Mouse (Mus musculus) stomach, embryonic 15.5 days (tissue): Measurements from ENCODE around the gene Mgll. TPM values are rescaled to one million over a fixed set of nuclear protein-coding genes. Genes with fewer than 3 reads are reported as not detected.

ENCODE experiments used
- ATAC-seq: fragments of 200-750 bp; cut with Nextera tagmentation; 2 replicates; pipeline ENCODE4 v1.8.0; 2017; ENCODE audit warnings: low read depth, moderate number of reproducible peaks, moderate TSS enrichment; ENCODE audit not compliant: insufficient read depth, low FRiP score
- H3K27ac ChIP-seq: fragments of 300-500 bp; sonication (generic); 2 replicates; pipeline ENCODE4 v1.5.1; 2015; ENCODE audit warnings: mild to moderate bottlenecking, inconsistent platforms
- H3K27me3 ChIP-seq: fragments of 300-500 bp; sonication (generic); replicated peaks from 2 replicates; pipeline ENCODE4 v1.6.1; 2015; ENCODE audit warnings: inconsistent platforms
- H3K36me3 ChIP-seq: fragments of 300-500 bp; sonication (generic); 2 replicates; pipeline ENCODE4 v1.6.1; 2015; ENCODE audit warnings: inconsistent platforms
- H3K4me1 ChIP-seq: fragments of 300-500 bp; sonication (generic); 2 replicates; pipeline ENCODE4 v1.6.1; 2015; ENCODE audit warnings: inconsistent platforms
- H3K4me2 ChIP-seq: fragments of 300-500 bp; sonication (generic); 2 replicates; pipeline ENCODE4 v1.6.1; 2015; ENCODE audit warnings: mild to moderate bottlenecking, inconsistent platforms
- H3K4me3 ChIP-seq: fragments of 300-500 bp; sonication (generic); replicated peaks from 2 replicates; pipeline ENCODE4 v1.5.1; 2015; ENCODE audit warnings: inconsistent platforms
- H3K9ac ChIP-seq: fragments of 300-500 bp; sonication (generic); 2 replicates; pipeline ENCODE4 v1.6.1; 2015; ENCODE audit warnings: inconsistent platforms
- H3K9me3 ChIP-seq: fragments of 300-500 bp; sonication (generic); 2 replicates; pipeline ENCODE4 v1.6.1; 2016; ENCODE audit warnings: inconsistent platforms
- WGBS: fragments of 180-500 bp; shearing (Covaris S2); methylation state at CpG from one replicate; pipeline ENCODE4 v1.1.7; 2015; 5-methylcytosine and 5-hydroxymethylcytosine counted together
- polyA plus RNA-seq: library from polyadenylated mRNA; unstranded; fragments of >200 nt; fragmentation: Nextera tagmentation; extraction: Ambion mirVana; gene quantifications from 2 replicates; pipeline ENCODE4 v1.2.1, GENCODE M21; 2015

The Mgll gene
- polyA plus RNA-seq, 1 experiment from 2014 or later = 109 TPM

DNA sequence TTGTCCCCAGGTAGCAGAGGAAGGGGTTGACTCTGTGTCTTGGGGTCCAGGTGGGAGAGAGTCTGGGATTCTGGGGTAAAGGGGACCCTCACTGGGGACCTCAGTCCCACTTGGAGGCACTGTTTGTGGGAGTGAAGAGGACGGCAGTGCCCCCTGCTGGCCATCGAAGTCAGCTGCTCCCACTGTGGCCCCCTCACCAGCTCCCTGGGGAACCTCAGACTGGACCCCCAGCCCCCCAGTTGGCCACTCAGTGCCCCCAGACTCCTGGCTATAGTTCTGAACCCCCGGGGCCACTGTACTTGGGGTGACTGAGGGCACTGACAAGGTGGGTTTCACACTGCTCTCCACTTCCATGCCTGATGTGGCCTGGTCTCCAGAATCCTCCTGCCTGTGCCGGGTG, 125.1 kb downstream of the Mgll start:
- no peak for ATAC-seq
- H3K4me3 ChIP-seq = no peak overlapping the region
- H3K4me2 ChIP-seq = no peak overlapping the region
- no peak overlapping the region for H3K27ac ChIP-seq
- no peaks in the 10 kb centered on the region for H3K9me3 ChIP-seq
- no peak overlapping the region for H3K9ac ChIP-seq
- WGBS = 55% methylated on average over 4 of the region's 4 CpGs
- H3K4me1 ChIP-seq = no peaks in the 10 kb centered on the region
- no peaks in the 10 kb centered on the region for H3K36me3 ChIP-seq
- no peaks in the 10 kb centered on the region for H3K27me3 ChIP-seq

DNA sequence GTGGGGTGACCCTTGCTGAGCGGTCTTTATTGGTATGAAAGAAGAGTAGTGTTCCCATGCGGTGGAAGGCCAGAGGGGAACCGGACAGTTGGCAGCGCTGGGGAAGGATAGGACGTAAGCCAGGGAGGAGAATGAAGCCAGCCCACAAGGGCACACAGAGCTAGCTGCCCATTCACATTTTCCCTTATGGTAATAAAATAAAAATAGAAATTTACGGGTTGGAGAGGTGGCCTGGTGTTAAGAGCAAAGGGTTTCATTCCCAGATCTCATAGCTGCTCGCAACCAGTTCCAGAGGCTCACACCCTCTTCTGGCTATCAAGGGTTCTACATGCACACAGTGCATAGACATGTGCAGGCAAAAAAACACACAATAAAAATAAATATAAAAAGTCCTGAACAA, 125.8 kb downstream of the Mgll start:
- Histone ChIP-seq H3K4me3 (no peak overlapping the region), H3K9ac (no peak overlapping the region), H3K4me1 (no peaks in the 10 kb centered on the region), H3K27me3 (no peaks in the 10 kb centered on the region), H3K9me3 (no peaks in the 10 kb centered on the region), H3K36me3 (no peaks in the 10 kb centered on the region), H3K27ac (no peak overlapping the region), H3K4me2 (no peak overlapping the region)
- ATAC-seq = no peak
- 86% methylated on average over 7 of the region's 7 CpGs for WGBS

DNA sequence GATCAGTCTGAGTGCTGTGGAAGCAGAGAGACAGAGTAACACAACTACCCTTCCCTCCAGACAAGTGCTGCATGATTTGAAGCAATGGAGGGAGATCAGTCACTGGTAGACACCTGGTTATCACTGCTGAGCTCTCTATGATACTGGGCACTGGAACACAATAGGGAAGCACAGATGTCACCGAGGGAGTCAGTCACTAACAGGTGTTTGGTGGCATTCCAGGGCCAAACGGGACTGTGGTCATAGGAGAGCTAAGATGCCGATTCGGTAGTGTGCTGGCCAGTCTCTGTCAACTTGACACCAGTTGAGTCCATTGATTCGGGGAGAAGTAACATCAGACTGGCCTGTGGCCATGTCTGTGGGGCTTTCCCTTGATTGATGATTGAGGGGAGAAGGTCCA, 130.3 kb downstream of the Mgll start:
- Histone ChIP-seq H3K4me2 (no peak overlapping the region), H3K36me3 (no peaks in the 10 kb centered on the region), H3K27ac (no peak overlapping the region), H3K9ac (no peak overlapping the region), H3K9me3 (no peaks in the 10 kb centered on the region), H3K27me3 (no peaks in the 10 kb centered on the region), H3K4me3 (no peak overlapping the region), H3K4me1 (no peaks in the 10 kb centered on the region)
- 74% methylated on average over 5 of the region's 5 CpGs for WGBS
- no peak for ATAC-seq

DNA sequence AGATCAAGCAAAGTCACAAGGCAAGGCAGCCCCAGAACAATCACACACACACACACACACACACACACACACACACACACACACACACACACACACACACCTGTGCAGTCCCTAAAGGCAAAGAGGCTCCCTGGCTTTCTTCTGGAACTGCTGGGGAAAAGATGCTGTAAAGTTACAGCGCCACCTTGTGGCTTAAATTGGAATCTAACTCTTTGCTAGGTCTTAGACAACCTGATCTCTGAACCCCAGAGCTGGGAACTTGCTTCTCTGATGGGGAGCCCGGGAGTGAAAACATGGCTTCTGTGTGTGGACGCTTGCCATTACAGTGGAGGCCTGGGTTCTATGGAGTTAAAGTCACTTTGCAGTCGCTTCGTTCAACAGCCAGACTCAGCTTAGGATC, 131.4 kb downstream of the Mgll start:
- H3K36me3 ChIP-seq = no peaks in the 10 kb centered on the region
- H3K27ac ChIP-seq = no peak overlapping the region
- H3K4me3 ChIP-seq = no peak overlapping the region
- no peaks in the 10 kb centered on the region for H3K27me3 ChIP-seq
- no peak overlapping the region for H3K4me2 ChIP-seq
- WGBS = 19% methylated on average over 5 of the region's 5 CpGs
- H3K9me3 ChIP-seq = no peaks in the 10 kb centered on the region
- no peaks in the 10 kb centered on the region for H3K4me1 ChIP-seq
- no peak for ATAC-seq
- H3K9ac ChIP-seq = no peak overlapping the region

DNA sequence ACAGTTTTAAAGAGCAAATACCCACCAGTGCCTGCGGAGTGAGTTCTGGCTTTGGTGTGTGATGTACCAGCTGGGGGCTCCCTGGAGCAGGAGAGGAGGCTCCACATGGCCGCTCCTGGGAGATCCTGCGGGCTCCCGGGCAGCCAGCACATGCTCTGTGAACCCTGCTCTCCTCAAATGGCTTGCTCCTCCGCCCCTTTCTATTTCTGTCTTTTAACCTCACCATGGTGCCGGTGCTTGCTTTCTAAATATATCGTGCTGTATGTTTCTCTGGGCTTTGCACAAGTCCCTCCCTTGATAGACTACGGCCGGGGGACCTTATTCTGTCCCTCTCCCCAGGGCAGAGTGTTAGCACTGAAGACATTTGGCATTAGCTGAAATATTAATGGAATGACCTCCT, 133.0 kb downstream of the Mgll start:
- no peak for ATAC-seq
- no peaks in the 10 kb centered on the region for H3K36me3 ChIP-seq
- H3K27ac ChIP-seq = no peak overlapping the region
- H3K9me3 ChIP-seq = no peaks in the 10 kb centered on the region
- H3K27me3 ChIP-seq = no peaks in the 10 kb centered on the region
- H3K4me3 ChIP-seq = no peak overlapping the region
- H3K4me2 ChIP-seq = no peak overlapping the region
- 30% methylated on average over 9 of the region's 9 CpGs for WGBS
- no peaks in the 10 kb centered on the region for H3K4me1 ChIP-seq
- H3K9ac ChIP-seq = no peak overlapping the region

DNA sequence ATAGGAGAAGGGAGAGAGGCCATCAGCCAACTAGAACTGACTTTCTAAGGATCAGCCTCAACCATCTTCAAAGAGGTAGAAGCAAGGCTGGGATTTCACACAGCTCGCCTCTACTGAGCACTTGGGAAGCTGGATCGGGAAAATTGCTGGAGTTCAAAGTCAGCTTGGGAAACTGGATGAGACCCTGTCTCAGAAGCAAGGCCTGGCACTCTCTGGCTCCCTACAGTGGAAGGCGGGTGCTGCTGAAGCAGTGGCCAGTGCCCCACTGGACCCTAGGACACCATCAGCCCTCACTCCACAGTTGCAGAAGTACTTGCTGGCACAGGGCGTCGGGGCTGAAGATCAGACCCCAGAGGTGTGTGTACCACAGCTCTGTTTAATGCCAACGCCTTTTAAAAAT, 133.6 kb downstream of the Mgll start:
- Histone ChIP-seq H3K36me3 (peaks cover 2% of the 10 kb centered on the region; the same call in 1 of the 2 replicates), H3K9me3 (no peaks in the 10 kb centered on the region), H3K27ac (no peak overlapping the region), H3K4me3 (no peak overlapping the region), H3K4me1 (no peaks in the 10 kb centered on the region), H3K4me2 (no peak overlapping the region), H3K27me3 (no peaks in the 10 kb centered on the region), H3K9ac (no peak overlapping the region)
- 85% methylated on average over 6 of the region's 6 CpGs for WGBS
- no peak for ATAC-seq

DNA sequence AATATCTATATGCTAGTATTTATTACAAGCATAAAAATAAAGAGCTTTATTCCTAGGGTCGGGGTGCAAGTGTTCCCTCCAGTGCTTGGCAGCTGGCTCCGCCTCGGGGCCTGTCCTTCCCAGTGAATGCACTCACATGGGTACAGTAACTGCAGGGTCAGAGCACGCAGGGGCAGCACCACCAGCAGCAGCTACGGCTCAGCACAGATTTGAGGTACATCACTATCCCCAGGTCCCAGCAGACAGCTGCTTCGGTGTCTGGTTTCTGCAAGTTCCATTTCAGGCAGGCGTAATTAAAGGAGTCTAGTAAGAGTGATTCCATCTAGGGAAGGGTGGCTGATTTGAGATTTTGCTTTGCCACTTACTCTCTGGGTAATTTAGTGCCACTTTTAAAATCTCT, 134.1 kb downstream of the Mgll start:
- no peak for ATAC-seq
- Histone ChIP-seq H3K9me3 (no peaks in the 10 kb centered on the region), H3K36me3 (peaks cover 5% of the 10 kb centered on the region; the same call in 1 of the 2 replicates), H3K4me1 (no peaks in the 10 kb centered on the region), H3K4me3 (no peak overlapping the region), H3K27ac (no peak overlapping the region), H3K9ac (no peak overlapping the region), H3K4me2 (no peak overlapping the region), H3K27me3 (no peaks in the 10 kb centered on the region)
- WGBS = 78% methylated on average over 7 of the region's 7 CpGs

DNA sequence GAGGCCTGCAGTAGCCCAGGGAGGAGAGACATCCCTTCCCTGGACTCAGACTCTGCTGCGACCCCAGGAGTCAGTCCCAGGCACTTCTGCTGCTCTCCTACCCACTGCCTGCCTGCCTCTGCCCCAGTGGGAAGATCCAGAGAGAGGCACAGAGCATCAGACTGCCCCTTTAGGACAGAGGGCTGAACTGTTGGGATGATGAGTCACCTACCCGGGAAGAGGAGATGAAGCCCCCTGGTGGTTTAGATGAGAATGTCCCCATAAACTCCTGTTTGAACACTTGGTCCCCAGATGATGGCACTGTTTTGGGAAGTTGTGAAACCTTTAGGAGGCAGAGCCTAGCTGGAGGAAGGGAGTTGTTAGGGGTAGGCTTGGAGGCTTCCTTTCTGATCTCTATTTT, 136.7 kb downstream of the Mgll start:
- no peak overlapping the region for H3K9ac ChIP-seq
- H3K9me3 ChIP-seq = no peaks in the 10 kb centered on the region
- H3K4me3 ChIP-seq = no peak overlapping the region
- no peaks in the 10 kb centered on the region for H3K27me3 ChIP-seq
- H3K27ac ChIP-seq = no peak overlapping the region
- H3K4me2 ChIP-seq = no peak overlapping the region
- peaks cover 5% of the 10 kb centered on the region; the same call in 1 of the 2 replicates for H3K36me3 ChIP-seq
- peak; percentile 23; the same call in 1 of the 2 replicates for ATAC-seq
- no peaks in the 10 kb centered on the region for H3K4me1 ChIP-seq
- 11% methylated on average over 2 of the region's 2 CpGs for WGBS

DNA sequence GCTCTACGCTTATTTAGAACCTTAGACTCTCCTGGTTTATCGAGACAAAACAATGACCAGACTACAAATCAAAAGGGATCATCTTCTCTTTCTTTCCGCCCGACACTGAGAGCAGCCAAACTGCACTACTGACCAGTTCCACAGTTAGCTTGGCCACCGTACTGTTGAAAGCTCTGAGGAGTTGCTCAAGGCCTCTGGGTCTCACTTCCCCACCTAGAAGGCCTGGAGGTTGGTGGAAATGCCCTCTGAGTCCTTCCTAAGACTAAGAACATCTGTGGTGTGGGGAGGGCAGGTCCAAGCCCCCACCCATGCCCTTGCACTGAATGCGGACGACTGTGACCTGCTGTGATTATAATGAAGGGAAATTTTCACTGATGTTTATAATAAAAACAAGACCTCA, 141.5 kb downstream of the Mgll start:
- H3K9me3 ChIP-seq = no peaks in the 10 kb centered on the region
- no peaks in the 10 kb centered on the region for H3K4me1 ChIP-seq
- 82% methylated on average over 7 of the region's 7 CpGs for WGBS
- no peak for ATAC-seq
- no peak overlapping the region for H3K27ac ChIP-seq
- H3K27me3 ChIP-seq = no peaks in the 10 kb centered on the region
- peaks cover 5% of the 10 kb centered on the region; the same call in 1 of the 2 replicates for H3K36me3 ChIP-seq
- H3K4me3 ChIP-seq = no peak overlapping the region
- no peak overlapping the region for H3K9ac ChIP-seq
- H3K4me2 ChIP-seq = no peak overlapping the region

DNA sequence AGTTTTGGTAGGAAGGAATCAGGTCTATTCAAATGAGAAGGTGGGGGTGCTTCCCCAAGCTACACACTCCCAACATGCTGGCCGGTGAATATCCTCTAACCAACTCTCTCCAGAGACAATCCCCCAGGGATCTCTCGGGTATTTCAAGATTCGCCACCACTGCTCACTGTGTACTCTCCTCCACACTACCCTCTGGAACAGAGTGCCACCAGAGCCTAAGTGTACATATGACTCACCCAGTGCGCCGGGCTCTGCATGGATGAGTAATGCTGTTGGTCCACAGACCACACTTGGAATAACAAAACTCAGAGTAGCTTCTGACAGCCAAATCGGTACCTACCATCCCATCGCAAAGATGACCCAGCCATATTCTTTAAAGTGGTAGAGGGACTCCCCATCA, 145.2 kb downstream of the Mgll start:
- no peaks in the 10 kb centered on the region for H3K9me3 ChIP-seq
- no peak overlapping the region for H3K4me3 ChIP-seq
- WGBS = 85% methylated on average over 7 of the region's 7 CpGs
- H3K27me3 ChIP-seq = peaks cover 4% of the 10 kb centered on the region; the same call in 1 of the 2 replicates
- H3K4me1 ChIP-seq = 0 out of 2 replicates have a peak, but pooled peaks cover 8% of the 10 kb centered on the region
- no peaks in the 10 kb centered on the region for H3K36me3 ChIP-seq
- H3K27ac ChIP-seq = no peak overlapping the region
- no peak overlapping the region for H3K4me2 ChIP-seq
- no peak for ATAC-seq
- no peak overlapping the region for H3K9ac ChIP-seq

DNA sequence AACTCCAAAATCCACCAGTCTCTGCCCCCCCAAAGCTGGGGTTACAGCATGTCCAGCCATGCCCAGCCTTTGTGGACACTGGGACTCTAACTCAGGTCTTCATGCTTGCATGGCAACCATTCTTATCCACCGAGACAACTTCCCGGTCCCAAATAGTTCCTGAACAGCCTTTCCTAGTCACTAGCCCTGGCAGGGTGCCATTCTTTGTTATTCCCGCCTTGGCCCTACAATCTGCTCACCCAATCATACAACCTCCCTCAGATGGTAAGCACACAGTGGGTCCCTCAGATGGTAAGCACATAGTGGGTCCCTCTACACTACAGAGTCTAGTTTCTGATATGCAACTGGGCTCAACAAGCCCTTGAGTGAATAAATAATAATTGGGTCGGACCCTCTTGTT, 146.4 kb downstream of the Mgll start:
- Histone ChIP-seq H3K36me3 (no peaks in the 10 kb centered on the region), H3K4me2 (no peak overlapping the region), H3K4me1 (peaks cover 10% of the 10 kb centered on the region; the same call in 1 of the 2 replicates), H3K4me3 (no peak overlapping the region), H3K27ac (no peak overlapping the region), H3K27me3 (peaks cover 9% of the 10 kb centered on the region; the same call in 1 of the 2 replicates), H3K9ac (no peak overlapping the region), H3K9me3 (no peaks in the 10 kb centered on the region)
- 62% methylated on average over 4 of the region's 4 CpGs for WGBS
- no peak for ATAC-seq

DNA sequence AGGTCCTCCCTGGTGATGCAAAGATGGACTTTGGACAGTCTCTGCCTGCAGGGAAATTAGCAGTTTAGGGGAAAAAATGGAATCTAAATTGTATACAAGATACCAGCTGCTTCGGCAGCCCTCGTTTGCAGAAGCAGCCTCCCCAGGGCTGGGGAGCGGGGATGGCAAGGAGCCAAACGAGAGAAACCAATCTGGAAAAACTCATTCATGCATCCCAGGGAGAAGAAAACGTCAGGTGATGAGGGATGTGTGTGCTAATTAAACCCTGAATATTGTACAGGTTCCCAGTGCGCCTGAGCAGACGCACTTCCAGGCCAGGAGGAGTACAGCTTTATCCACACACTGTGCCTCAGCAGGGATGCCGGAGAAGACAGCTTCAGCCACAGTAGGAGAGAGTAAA, 147.3 kb downstream of the Mgll start:
- Histone ChIP-seq H3K4me3 (no peak overlapping the region), H3K4me1 (peaks cover 10% of the 10 kb centered on the region; the same call in 1 of the 2 replicates), H3K4me2 (peak overlapping the region; percentile 10; the same call in 1 of the 2 replicates), H3K27me3 (peaks cover 10% of the 10 kb centered on the region; the same call in 1 of the 2 replicates), H3K9me3 (no peaks in the 10 kb centered on the region), H3K27ac (peak overlapping the region; percentile 40; the same call in 1 of the 2 replicates), H3K9ac (no peak overlapping the region), H3K36me3 (no peaks in the 10 kb centered on the region)
- ATAC-seq = no peak
- 32% methylated on average over 8 of the region's 8 CpGs for WGBS

DNA sequence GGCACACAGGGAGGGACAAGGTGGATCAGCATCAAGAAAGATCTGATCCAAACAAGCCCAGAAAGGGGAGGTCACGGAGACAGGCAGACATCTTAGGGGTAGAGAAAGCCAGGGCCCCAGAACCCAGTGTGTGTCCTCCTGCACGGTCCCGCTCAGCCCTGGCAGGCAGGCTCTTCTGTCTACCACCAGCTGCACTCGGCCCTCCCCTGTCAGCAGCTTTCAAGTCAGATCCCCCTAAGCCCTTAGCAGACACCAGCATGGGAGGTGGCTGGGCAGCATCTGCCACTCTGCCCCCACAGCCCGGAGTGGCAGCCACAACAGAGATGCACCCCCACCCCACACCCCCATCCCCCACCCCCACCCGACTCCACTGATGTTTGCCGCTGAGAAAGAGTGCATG, 148.6 kb downstream of the Mgll start:
- Histone ChIP-seq H3K4me3 (no peak overlapping the region), H3K27me3 (peaks cover 10% of the 10 kb centered on the region; the same call in 1 of the 2 replicates), H3K4me1 (peaks cover 10% of the 10 kb centered on the region; the same call in 1 of the 2 replicates), H3K27ac (no peak overlapping the region), H3K36me3 (no peaks in the 10 kb centered on the region), H3K9me3 (no peaks in the 10 kb centered on the region), H3K9ac (no peak overlapping the region), H3K4me2 (no peak overlapping the region)
- ATAC-seq = no peak
- WGBS = 50% methylated on average over 7 of the region's 7 CpGs
